Mouse (Mus musculus): ENCODE measurements around the gene Mecom.

GRCm38 (mm10) chr3:30198854-30199253 is 349.0 kb downstream of the Mecom start:
- TF ChIP-seq CTCF (IDR thresholded peaks at IDR 0.05; ENCODE audit: extremely low read depth, insufficient read depth, low read length) (no peak), POLR2A (IDR thresholded peaks at IDR 0.05; ENCODE audit: extremely low read depth, insufficient read depth, low read length) (no peak)

All from cortical plate, adult 2 months (tissue).